Mouse (Mus musculus) c-Kit-positive CD71-positive TER-119-negative erythroid progenitor cells, embryonic 14.5 days (primary cell): ENCODE data around the gene Gbp2b.
A peak's percentile ranks its signal among the peaks of the same experiment; 100 is the strongest.
"Not testable (repeated sequence)": the region's sequence is repeated elsewhere in the genome, so short reads cannot be mapped to it uniquely, and the experiment has no call there.

Experiments used
- DNase-seq: peaks from one replicate; pipeline ENCODE4 v3.0.0-alpha.2; 2013; ENCODE audit warnings: low read depth

Gene Gbp2b

GRCm38 (mm10) chr3:142594547-142594946 is at the start of gene Gbp2b:
TSS of gene Gbp2b (plus strand) at chr3:142594847.
- DNase-seq: no peak

GRCm38 (mm10) chr3:142546690-142547089 is 48.0 kb upstream of the Gbp2b start:
- DNase-seq: no peak

GRCm38 (mm10) chr3:142550052-142550676 is 44.5 kb upstream of the Gbp2b start:
- no peak for DNase-seq

GRCm38 (mm10) chr3:142554601-142555000 is 40.0 kb upstream of the Gbp2b start:
- no peak for DNase-seq

GRCm38 (mm10) chr3:142555623-142556022 is 39.0 kb upstream of the Gbp2b start:
- no peak for DNase-seq

GRCm38 (mm10) chr3:142559632-142560228 is 34.9 kb upstream of the Gbp2b start, which contains the start of gene Gbp3:
TSS of gene Gbp3 (plus strand) at chr3:142560026.
- DNase-seq: no peak

GRCm38 (mm10) chr3:142560296-142560948 is 34.2 kb upstream of the Gbp2b start:
- DNase-seq: peak; percentile 50

GRCm38 (mm10) chr3:142561045-142561646 is 33.5 kb upstream of the Gbp2b start:
- DNase-seq: no peak

- DNase-seq: no peak
Observed at GRCm38 (mm10) chr3:142561666-142562065, 33.0 kb upstream of the Gbp2b start.

GRCm38 (mm10) chr3:142567490-142567889 is 27.2 kb upstream of the Gbp2b start:
- not testable (repeated sequence) for DNase-seq

- no peak for DNase-seq
Observed at GRCm38 (mm10) chr3:142570738-142571137, 23.9 kb upstream of the Gbp2b start.

GRCm38 (mm10) chr3:142577108-142577507 is 17.5 kb upstream of the Gbp2b start:
- DNase-seq: no peak

GRCm38 (mm10) chr3:142578342-142578741 is 16.3 kb upstream of the Gbp2b start:
- DNase-seq: no peak

- no peak for DNase-seq
Observed at GRCm38 (mm10) chr3:142583067-142583466, 11.6 kb upstream of the Gbp2b start.

- no peak for DNase-seq
Observed at GRCm38 (mm10) chr3:142587386-142587785, 7.3 kb upstream of the Gbp2b start.

GRCm38 (mm10) chr3:142588888-142589287 is 5.8 kb upstream of the Gbp2b start:
- no peak for DNase-seq

- no peak for DNase-seq
Observed at GRCm38 (mm10) chr3:142590431-142591067, 4.1 kb upstream of the Gbp2b start.

- DNase-seq: no peak
Observed at GRCm38 (mm10) chr3:142597923-142598322, 3.3 kb downstream of the Gbp2b start.

GRCm38 (mm10) chr3:142601675-142602074 is 7.0 kb downstream of the Gbp2b start:
- DNase-seq: no peak

- DNase-seq: no peak
Observed at GRCm38 (mm10) chr3:142618658-142619057, 24.0 kb downstream of the Gbp2b start.

GRCm38 (mm10) chr3:142619606-142620005 is 25.0 kb downstream of the Gbp2b start:
- no peak for DNase-seq
